Mouse (Mus musculus): ENCODE measurements around the gene Tfap4. TPM values are rescaled to one million over a fixed set of nuclear protein-coding genes. Genes with fewer than 3 reads are reported as not detected.

Gene Tfap4
- polyA plus RNA-seq, 1 experiment from 2014 or later, result 5.6 TPM

- H3K9me3 ChIP-seq (replicated peaks), result no peaks in the 10 kb centered on the region
- 82% methylated on average over 3 of the region's 3 CpGs for WGBS
- no peaks in the 10 kb centered on the region for H3K27me3 ChIP-seq
- no peak overlapping the region for H3K9ac ChIP-seq
- H3K4me3 ChIP-seq, result no peak overlapping the region
- no peak overlapping the region for H3K4me2 ChIP-seq
- peaks cover 94% of the 10 kb centered on the region for H3K4me1 ChIP-seq (replicated peaks)
- ATAC-seq (replicated peaks; ENCODE audit: insufficient number of reproducible peaks, insufficient read depth, low FRiP score, low read depth), result no peak
- no peak overlapping the region for H3K27ac ChIP-seq
- no peaks in the 10 kb centered on the region for H3K36me3 ChIP-seq
These were observed 40.0 kb upstream of the Tfap4 start for GRCm38 (mm10) chr16:4599616-4600015.

- Histone ChIP-seq H3K36me3 (no peaks in the 10 kb centered on the region), H3K4me1 (replicated peaks) (peaks cover 88% of the 10 kb centered on the region), H3K9ac (no peak overlapping the region), H3K9me3 (replicated peaks) (no peaks in the 10 kb centered on the region), H3K27me3 (no peaks in the 10 kb centered on the region), H3K27ac (peak overlapping the region; percentile 38; the same call in 1 of the 2 replicates), H3K4me3 (no peak overlapping the region), H3K4me2 (peak overlapping the region; percentile 17; the same call in 1 of the 2 replicates)
- WGBS, result 26% methylated on average over 6 of the region's 6 CpGs
- no peak for ATAC-seq (replicated peaks; ENCODE audit: insufficient number of reproducible peaks, insufficient read depth, low FRiP score, low read depth)
These were observed 39.4 kb upstream of the Tfap4 start for GRCm38 (mm10) chr16:4598891-4599543.

GRCm38 (mm10) chr16:4598041-4598440 lies 38.4 kb upstream of the Tfap4 start:
- H3K9me3 ChIP-seq (replicated peaks), result no peaks in the 10 kb centered on the region
- no peaks in the 10 kb centered on the region for H3K36me3 ChIP-seq
- H3K27me3 ChIP-seq, result no peaks in the 10 kb centered on the region
- ATAC-seq (replicated peaks; ENCODE audit: insufficient number of reproducible peaks, insufficient read depth, low FRiP score, low read depth), result no peak
- H3K4me3 ChIP-seq, result no peak overlapping the region
- H3K9ac ChIP-seq, result no peak overlapping the region
- WGBS, result 63% methylated on average over 5 of the region's 5 CpGs
- H3K4me1 ChIP-seq (replicated peaks), result peaks cover 86% of the 10 kb centered on the region
- H3K4me2 ChIP-seq, result peak overlapping the region; percentile 5; the same call in 1 of the 2 replicates
- 0 out of 2 replicates have a peak overlapping the region, but pooled peaks have one; percentile 96 for H3K27ac ChIP-seq

GRCm38 (mm10) chr16:4597296-4597695 lies 37.6 kb upstream of the Tfap4 start:
- Histone ChIP-seq H3K4me2 (peak overlapping the region; percentile 76; the same call in 1 of the 2 replicates), H3K4me3 (no peak overlapping the region), H3K27me3 (no peaks in the 10 kb centered on the region), H3K4me1 (replicated peaks) (peaks cover 86% of the 10 kb centered on the region), H3K27ac (peak overlapping the region; percentile 96; the same call in 1 of the 2 replicates), H3K36me3 (no peaks in the 10 kb centered on the region), H3K9ac (no peak overlapping the region), H3K9me3 (replicated peaks) (no peaks in the 10 kb centered on the region)
- ATAC-seq (replicated peaks; ENCODE audit: insufficient number of reproducible peaks, insufficient read depth, low FRiP score, low read depth), result no peak
- WGBS, result 49% methylated on average over 7 of the region's 7 CpGs

GRCm38 (mm10) chr16:4596836-4597235 lies 37.2 kb upstream of the Tfap4 start:
- H3K27ac ChIP-seq, result peak overlapping the region; percentile 96; the same call in 1 of the 2 replicates
- WGBS, result 62% methylated on average over 2 of the region's 2 CpGs
- H3K27me3 ChIP-seq, result no peaks in the 10 kb centered on the region
- H3K4me2 ChIP-seq, result peak overlapping the region; percentile 76
- H3K4me3 ChIP-seq, result no peak overlapping the region
- no peak overlapping the region for H3K9ac ChIP-seq
- H3K9me3 ChIP-seq (replicated peaks), result no peaks in the 10 kb centered on the region
- no peak for ATAC-seq (replicated peaks; ENCODE audit: insufficient number of reproducible peaks, insufficient read depth, low FRiP score, low read depth)
- H3K4me1 ChIP-seq (replicated peaks), result peaks cover 86% of the 10 kb centered on the region
- H3K36me3 ChIP-seq, result no peaks in the 10 kb centered on the region

- ATAC-seq (replicated peaks; ENCODE audit: insufficient number of reproducible peaks, insufficient read depth, low FRiP score, low read depth), result no peak
These were observed 36.6 kb upstream of the Tfap4 start for GRCm38 (mm10) chr16:4596141-4596728.

GRCm38 (mm10) chr16:4595527-4595963 lies 35.9 kb upstream of the Tfap4 start:
- H3K36me3 ChIP-seq, result peaks cover 6% of the 10 kb centered on the region
- ATAC-seq (replicated peaks; ENCODE audit: insufficient number of reproducible peaks, insufficient read depth, low FRiP score, low read depth), result no peak
- peak overlapping the region; percentile 93 for H3K9ac ChIP-seq
- no peaks in the 10 kb centered on the region for H3K9me3 ChIP-seq (replicated peaks)
- H3K4me1 ChIP-seq (replicated peaks), result peaks cover 76% of the 10 kb centered on the region
- peak overlapping the region; percentile 92 for H3K4me3 ChIP-seq
- 3% methylated on average over 5 of the region's 5 CpGs for WGBS
- no peaks in the 10 kb centered on the region for H3K27me3 ChIP-seq
- H3K27ac ChIP-seq, result peak overlapping the region; percentile 96
- peak overlapping the region; percentile 76 for H3K4me2 ChIP-seq

More at GRCm38 (mm10) chr16:4596141-4596728, 36.6 kb upstream of the Tfap4 start:
- Histone ChIP-seq H3K4me1 (replicated peaks) (peaks cover 83% of the 10 kb centered on the region), H3K36me3 (no peaks in the 10 kb centered on the region; the same call in 1 of the 2 replicates), H3K9me3 (replicated peaks) (no peaks in the 10 kb centered on the region), H3K27ac (peak overlapping the region; percentile 96), H3K4me2 (peak overlapping the region; percentile 76), H3K4me3 (peak overlapping the region; percentile 92), H3K27me3 (no peaks in the 10 kb centered on the region), H3K9ac (peak overlapping the region; percentile 93)
- WGBS, result 19% methylated on average over 3 of the region's 3 CpGs

GRCm38 (mm10) chr16:4594814-4595526 lies 35.3 kb upstream of the Tfap4 start:
- Histone ChIP-seq H3K27ac (peak overlapping the region; percentile 96), H3K4me2 (peak overlapping the region; percentile 76), H3K36me3 (peaks cover 12% of the 10 kb centered on the region), H3K4me1 (replicated peaks) (peaks cover 70% of the 10 kb centered on the region), H3K4me3 (peak overlapping the region; percentile 92), H3K9ac (peak overlapping the region; percentile 93), H3K27me3 (no peaks in the 10 kb centered on the region), H3K9me3 (replicated peaks) (no peaks in the 10 kb centered on the region)
- WGBS, result 1% methylated on average over 51 of the region's 52 CpGs
- peak; percentile 31 for ATAC-seq (replicated peaks; ENCODE audit: insufficient number of reproducible peaks, insufficient read depth, low FRiP score, low read depth)

- WGBS, result under 1% methylated on average over 31 of the region's 74 CpGs
These were observed 34.5 kb upstream of the Tfap4 start, which contains the start of gene Glis2 for GRCm38 (mm10) chr16:4593971-4594813. Glis2 (plus strand) TSS chr16:4594713.

GRCm38 (mm10) chr16:4592909-4593875 lies 33.5 kb upstream of the Tfap4 start:
- WGBS, result 14% methylated on average over 32 of the region's 32 CpGs
- peaks cover 12% of the 10 kb centered on the region for H3K36me3 ChIP-seq
- H3K27me3 ChIP-seq, result no peaks in the 10 kb centered on the region
- no peaks in the 10 kb centered on the region for H3K9me3 ChIP-seq (replicated peaks)
- peaks cover 52% of the 10 kb centered on the region for H3K4me1 ChIP-seq (replicated peaks)
- H3K27ac ChIP-seq, result peak overlapping the region; percentile 96
- ATAC-seq (replicated peaks; ENCODE audit: insufficient number of reproducible peaks, insufficient read depth, low FRiP score, low read depth), result no peak
- peak overlapping the region; percentile 93 for H3K9ac ChIP-seq
- peak overlapping the region; percentile 92 for H3K4me3 ChIP-seq
- H3K4me2 ChIP-seq, result peak overlapping the region; percentile 76

More at GRCm38 (mm10) chr16:4593971-4594813, 34.5 kb upstream of the Tfap4 start, which contains the start of gene Glis2:
- H3K4me2 ChIP-seq, result peak within 1 kb of the TSS; percentile 76
- H3K27ac ChIP-seq, result peak within 1 kb of the TSS; percentile 96
- peak; percentile 87 for ATAC-seq (replicated peaks; ENCODE audit: insufficient number of reproducible peaks, insufficient read depth, low FRiP score, low read depth)
- peaks cover 62% of the 10 kb centered on the region for H3K4me1 ChIP-seq (replicated peaks)
- peak within 1 kb of the TSS; percentile 93 for H3K9ac ChIP-seq
- H3K27me3 ChIP-seq, result no peaks in the 10 kb centered on the region
- no peaks in the 10 kb centered on the region for H3K9me3 ChIP-seq (replicated peaks)
- peak within 1 kb of the TSS; percentile 92 for H3K4me3 ChIP-seq
- H3K36me3 ChIP-seq, result peaks cover 12% of the 10 kb centered on the region
